Mouse (Mus musculus) heart, adult 2 months (tissue): ENCODE data around the gene Olfr424.

ENCODE experiments used
- CTCF ChIP-seq: fragments of 200-600 bp; IDR thresholded peaks from 2 replicates; pipeline ENCODE4 v1.8.1; 2022; ENCODE audit warnings: antibody characterized with exemption, mild to moderate bottlenecking, moderate library complexity
- EP300 ChIP-seq: fragments of 200-500 bp; IDR thresholded peaks from 2 replicates; pipeline ENCODE4 v1.6.1; 2011; ENCODE audit warnings: low read depth, low read length, control low read depth; ENCODE audit not compliant: insufficient read depth
- POLR2A ChIP-seq: fragments of 200-500 bp; IDR thresholded peaks from 2 replicates; pipeline ENCODE4 v1.6.1; 2011; ENCODE audit warnings: mild to moderate bottlenecking, low read depth, low read length, control low read depth; ENCODE audit not compliant: insufficient read depth

- TF ChIP-seq CTCF (no peak), EP300 (no peak), POLR2A (no peak)
These were observed 47.3 kb upstream of the Olfr424 start, which contains the start of gene Olfr429 for GRCm38 (mm10) chr1:174084031-174084430.
